Mouse (Mus musculus): ENCODE results near the gene Por.

Gene Por

DNA sequence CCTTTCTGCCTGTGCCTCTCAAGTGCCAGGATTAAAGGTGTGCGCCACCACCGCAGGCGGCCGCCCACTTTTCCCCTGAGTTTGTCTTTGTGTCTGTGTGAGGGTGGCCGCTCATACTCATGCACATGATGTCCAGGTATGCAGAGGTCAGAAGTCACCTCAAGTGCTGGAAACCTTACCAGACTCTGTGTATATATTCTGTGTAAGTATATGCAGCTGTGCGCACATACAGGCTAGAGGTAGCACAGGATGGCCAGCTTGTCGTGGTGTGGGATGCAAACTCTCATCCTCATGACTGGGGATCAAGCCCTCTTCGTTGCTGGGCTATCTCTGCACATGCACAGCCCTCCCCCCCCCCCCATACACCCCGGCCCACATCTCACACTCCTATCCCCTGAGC is 58.0 kb downstream of the Por start:
- no peak for DNase-seq (ENCODE audit: low spot score)

DNA sequence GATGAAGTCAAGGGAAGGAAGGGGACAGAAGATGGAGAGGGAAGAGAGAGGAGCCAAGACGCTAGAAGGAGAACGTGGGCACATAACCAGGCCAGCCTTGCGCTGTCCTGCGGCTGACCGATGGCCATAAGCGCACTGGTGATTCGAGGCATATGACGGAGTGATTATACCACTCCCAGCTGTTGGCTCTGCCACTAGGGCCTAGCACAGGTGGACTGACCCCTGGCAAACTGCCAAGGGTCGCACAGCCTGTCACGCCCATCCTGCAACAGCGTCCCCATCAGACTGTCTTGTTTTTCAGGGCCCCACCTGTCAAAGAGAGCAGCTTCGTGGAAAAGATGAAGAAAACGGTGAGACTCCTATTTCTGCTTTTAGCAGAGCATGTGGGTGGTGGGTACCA is 58.5 kb downstream of the Por start:
- no peak for DNase-seq (ENCODE audit: low spot score)

DNA sequence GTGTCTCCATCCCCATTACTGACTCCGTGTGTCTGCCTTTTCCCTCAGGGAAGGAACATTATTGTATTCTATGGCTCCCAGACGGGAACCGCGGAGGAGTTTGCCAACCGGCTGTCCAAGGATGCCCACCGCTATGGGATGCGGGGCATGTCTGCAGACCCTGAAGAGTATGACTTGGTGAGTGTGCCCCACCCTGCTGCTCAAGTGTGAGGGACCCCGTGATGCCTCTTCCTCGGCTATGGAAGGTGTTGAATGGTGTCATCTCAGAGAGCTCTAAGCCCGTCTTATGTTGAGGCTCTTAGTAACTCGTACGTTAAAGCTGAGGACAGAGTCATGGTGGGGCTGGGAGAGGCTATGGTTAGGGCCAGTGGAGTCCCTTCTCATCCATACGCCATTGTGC is 59.5 kb downstream of the Por start:
- DNase-seq (ENCODE audit: low spot score), result no peak

DNA sequence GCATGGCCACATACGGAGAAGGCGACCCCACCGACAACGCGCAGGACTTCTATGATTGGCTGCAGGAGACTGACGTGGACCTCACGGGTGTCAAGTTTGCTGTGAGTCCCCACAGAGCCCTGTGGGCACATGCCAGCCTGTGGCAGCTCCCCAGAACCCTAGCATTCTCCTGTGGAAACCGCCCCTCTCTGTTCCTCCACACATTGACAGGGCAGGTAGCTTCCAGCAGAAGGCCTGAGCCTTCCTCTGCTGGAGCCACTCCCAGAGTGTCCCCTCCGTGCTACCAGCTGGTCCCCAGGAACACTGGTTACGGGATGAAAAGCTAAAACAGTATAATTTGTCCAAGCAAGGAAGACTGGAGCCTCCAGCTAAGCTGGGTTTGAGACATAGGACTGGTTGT is 60.4 kb downstream of the Por start:
- DNase-seq (ENCODE audit: low spot score), result no peak

DNA sequence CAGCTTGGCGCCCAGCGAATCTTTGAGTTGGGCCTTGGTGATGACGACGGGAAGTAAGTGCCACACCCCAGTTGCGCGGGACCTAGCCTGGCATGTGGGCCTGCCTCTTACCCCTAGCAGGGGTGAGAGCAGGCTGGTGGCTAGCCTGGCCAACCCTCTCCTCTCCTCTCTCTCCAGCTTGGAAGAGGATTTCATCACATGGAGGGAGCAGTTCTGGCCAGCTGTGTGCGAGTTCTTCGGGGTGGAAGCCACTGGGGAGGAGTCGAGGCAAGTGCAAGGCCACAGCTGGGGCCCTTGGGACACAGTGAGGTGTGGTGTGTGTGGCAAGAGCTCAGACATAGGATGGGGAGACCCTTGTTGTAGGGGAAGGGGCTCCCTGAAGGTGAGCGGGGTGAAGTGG is 61.1 kb downstream of the Por start:
- no peak for DNase-seq (ENCODE audit: low spot score)

DNA sequence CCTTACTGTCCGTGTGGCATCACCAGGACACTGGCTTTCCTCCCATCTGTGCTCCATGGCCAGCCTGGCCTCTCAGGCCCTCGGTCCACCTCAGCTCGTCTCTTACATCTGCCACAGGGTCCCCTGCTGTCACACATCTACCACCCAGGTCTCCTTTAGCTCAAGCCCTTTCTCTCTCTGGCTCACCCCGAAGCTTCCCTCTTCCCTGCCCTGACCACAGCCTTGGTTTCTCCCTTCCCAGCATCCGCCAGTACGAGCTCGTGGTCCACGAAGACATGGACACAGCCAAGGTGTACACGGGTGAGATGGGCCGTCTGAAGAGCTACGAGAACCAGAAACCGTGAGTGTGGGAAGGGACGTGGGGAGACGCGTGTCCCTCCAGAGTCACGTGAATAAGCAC is 61.5 kb downstream of the Por start:
- no peak for DNase-seq (ENCODE audit: low spot score)

DNA sequence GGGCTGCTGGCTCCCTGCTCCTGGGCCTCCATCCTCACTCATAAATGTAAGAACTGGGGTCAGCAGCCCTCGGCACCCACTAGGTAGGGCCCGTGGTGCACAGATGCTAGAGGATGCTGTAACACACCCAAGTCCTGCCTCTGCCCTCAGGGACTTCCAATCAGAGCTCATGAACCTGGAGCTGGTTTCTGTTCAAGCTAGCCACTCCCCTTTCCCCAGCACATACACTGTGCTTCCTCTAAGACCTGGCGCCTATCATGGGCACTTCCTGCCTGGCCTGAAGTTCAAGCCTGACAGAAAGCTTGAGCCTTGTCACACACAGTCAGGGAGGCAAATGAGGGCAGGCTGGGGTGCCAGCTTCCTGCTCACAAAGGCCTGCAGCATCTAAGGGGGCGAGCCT is 63.2 kb downstream of the Por start:
- DNase-seq (ENCODE audit: low spot score), result no peak

DNA sequence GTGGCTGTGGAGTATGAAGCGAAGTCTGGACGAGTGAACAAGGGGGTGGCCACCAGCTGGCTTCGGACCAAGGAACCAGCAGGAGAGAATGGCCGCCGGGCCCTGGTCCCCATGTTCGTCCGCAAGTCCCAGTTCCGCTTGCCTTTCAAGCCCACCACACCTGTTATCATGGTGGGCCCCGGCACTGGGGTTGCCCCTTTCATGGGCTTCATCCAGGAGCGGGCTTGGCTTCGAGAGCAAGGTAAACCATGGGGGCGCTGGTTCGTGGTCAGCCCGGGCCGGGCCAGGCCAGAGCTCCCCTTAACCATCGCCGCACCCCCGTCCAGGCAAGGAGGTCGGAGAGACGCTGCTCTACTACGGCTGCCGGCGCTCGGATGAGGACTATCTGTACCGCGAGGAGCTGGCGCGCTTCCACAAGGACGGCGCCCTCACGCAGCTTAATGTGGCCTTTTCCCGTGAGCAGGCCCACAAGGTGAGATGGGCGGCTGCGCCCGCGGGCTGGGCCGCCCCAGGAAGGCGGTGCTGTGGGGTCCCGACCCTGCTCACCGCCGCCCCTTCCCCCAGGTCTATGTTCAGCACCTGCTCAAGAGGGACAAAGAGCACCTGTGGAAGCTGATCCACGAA is 64.3 kb downstream of the Por start:
- no peak for DNase-seq (ENCODE audit: low spot score)

DNA sequence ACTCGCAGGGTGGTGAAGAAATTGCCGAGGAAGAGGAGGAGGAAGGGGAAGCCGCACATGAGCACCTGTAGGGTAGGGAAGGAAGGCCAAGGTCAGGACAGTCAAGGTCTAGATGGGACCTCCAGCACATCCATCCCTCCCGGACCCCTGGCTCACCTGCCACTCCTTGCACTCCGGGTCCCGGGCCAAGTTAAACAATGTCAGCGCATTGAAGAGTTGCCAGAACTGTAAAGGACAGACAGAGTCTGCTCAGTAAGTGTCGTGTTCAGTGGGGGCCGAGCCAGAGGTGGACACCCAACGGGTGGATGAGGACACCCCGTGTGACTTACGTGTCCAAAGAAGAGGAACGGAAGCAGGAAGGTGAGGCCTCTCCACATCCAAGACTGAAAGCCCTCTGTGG is 65.9 kb downstream of the Por start:
- DNase-seq (ENCODE audit: low spot score), result no peak

DNA sequence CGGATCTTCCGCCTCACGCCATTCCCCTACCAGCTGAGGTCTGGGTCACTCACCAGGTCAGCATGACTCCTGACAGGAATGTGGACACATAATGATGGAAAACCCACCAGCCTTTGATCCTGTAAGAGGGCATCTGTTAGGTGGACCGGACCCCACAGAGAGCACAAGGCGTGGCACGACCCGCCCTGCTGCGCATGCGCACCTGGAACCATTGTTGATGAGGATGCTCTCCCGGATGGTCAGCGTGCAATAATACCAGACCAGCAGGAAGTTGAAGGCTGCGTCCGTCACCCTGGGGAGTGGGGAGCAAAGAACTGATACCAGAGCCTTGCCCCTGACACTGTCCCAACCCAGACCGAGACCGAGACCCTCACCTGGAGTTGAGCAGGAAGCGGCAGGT is 66.7 kb downstream of the Por start:
- no peak for DNase-seq (ENCODE audit: low spot score)

DNA sequence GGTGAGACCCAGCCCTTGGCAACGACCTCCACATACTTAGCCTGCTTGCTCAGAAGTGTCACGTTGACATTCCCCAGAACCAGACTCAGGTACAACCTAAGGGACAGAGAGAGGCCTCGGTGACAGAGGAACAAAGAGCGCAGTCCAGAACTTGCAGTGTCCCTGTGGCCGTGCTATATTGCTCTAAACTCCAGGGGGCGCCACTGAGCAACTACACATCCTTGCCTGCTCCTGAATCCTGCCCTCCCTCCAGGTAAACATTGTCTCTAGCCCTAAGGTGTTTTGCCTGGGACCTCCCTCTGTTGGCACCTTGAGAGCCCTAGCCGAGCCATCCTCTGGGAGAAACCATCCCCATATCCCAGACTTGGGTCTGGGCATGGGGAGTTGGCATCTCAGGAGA is 67.3 kb downstream of the Por start:
- DNase-seq (ENCODE audit: low spot score), result no peak

DNA sequence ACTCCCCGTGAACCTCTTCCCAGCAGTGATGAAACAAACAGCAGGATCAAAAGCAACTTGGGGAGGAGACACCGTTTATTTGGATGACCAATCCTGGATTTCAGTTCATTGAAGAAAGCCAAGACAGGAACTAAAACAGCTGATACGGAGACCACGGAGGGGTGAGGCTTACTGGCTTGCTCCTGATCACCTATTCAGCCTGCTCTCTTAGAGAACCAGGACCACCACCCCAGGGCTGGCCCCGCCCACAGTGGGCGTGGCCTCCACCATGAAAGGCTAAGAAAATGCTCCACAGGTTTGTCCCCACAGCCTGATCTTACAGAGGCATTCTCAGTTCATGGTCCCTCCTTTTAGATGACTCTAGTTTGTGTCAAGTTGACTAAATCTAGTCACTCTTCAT is 68.4 kb downstream of the Por start:
- no peak for DNase-seq (ENCODE audit: low spot score)

DNA sequence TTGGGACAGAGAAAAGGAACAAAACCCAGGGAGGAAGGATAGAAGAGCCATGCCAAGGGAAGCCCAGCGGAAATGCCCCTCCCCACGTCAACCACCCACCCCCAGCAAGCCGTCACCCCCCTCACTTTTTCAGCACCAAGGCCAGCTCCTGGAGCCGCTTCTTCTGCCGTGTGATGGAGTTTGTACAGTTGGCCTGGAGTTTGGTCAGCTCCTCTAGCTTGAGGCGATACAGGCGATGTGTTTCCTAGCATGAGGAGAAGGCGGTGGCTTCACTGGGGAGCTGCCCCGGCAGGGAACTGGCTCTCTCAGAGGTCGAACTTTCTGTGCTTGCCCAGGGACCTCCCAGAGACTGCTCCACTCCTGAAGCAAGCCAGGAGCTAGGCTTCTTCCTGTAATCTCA is 72.3 kb downstream of the Por start:
- DNase-seq (ENCODE audit: low spot score), result no peak

DNA sequence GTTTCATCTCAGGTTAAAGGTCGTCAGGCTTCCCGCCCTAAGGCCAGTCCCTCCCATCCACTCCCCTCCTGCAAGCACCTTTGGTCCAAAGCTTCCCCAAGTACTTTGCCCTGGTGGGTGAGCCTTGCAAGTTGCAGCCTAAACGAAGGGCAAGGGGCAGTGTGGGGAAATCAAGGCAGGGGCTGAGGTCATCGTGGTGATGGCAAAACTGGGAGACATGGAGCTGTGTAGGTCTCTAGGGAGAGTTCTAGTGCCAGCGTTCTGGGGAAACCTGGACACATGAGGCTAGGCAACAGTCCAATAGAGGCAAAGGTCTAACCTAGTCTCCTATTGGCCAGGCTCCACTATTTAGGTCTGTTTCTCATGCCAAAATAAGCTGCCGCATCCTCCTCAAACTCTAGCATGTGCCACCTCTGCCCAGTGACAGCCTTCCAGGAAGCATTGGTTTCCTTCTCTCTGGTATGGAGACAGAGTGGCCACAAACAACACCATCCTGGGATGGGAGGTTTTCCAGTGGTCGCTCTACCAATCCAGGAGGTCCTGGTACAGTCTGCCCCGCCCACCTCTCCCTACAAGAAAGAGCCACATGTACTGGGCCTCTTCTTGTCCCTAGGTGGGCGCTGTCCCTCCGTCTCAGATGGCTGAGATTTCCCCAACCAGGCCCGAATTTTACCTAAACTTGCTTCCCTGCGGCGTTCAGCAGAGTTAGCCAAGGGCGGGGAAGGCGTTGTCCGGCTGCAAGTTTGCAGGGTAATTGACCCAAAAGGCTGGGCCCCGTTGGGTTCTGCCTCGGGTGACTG is 73.3 kb downstream of the Por start:
- peak; percentile 25 for DNase-seq (ENCODE audit: low spot score)

DNA sequence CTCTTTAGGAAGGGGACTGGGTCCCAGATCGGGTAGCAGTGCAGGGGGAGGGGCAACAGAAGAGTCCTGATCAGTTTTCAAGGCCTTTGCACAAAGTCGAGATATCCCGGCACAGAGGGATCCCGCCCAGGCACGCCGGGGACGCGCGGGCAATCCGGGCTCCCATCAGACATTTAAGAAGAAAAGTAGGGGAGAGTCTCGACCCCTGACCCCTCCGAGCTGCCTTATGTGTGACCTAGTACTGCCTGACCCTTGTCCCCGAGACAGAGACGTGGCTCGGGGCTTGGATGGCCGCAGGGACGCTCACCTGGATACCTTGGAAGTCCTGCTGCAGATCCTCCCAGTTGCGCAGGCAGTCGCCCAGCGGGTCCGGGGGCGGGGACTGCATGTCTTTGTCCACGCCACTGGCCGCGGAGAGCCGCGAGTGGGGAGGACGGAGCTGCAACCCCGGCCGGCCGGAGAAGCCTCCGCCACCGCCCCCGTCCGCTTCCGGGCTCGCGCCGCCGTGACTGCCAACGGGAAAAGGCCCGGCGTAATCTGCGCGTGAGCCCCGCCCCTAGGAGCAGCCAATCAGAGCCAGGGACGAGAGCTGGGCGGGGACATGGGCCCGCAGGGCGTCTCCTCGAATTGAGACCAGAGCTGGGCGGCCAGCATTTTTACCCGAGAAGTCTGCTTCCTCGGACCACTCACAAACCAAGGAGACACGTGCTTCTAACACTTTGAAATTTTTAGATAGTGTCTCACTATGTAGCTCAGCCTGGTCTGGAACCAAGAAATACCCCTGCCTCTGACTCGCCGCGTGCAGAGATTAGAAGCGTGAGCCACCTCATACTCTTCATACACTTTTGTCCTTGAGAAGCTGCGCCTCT is 74.1 kb downstream of the Por start, which contains the start of gene Tmem120a:
Gene Tmem120a (minus strand): TSS at position 708 of the 869 bp plus-strand sequence.
- peak; percentile 95 for DNase-seq (ENCODE audit: low spot score)

DNA sequence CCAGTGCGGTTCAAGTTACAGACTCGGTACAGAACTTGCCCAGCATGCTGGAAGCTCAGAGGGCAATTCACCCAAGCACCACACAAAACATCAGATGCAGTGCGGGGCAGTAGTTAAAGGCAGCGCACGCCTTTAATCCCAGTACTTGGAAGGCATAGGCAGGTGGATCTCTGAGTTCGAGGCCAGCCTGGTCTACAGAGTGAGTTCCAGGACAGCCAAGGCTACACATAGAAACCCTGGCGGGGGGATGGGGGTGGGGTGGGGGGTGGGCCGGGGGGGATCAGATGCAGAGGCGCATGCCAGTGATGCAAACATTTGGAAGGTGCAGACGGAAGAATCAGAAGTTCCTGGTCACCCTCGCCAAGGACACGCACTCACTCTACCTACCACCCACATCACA is 74.9 kb downstream of the Por start:
- no peak for DNase-seq (ENCODE audit: low spot score)

DNA sequence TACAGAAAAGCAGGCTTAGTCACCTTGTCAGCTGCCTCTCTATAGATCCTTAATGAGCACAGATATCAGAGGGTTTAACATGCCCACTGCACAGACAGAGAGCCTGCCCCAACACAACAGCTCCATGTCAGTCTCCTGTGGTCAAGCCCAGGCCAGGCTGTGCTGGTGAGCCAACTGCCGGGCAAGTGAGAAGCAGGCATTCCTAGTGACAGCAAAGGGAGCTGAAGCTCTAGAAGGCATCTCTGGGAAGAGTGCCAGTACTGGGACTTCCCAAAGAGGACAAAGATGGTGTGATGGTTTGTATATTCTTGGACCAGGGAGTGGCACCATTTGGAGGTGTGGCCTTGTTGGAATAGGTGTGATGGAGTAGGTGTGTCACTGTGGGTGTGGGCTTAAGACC is 81.2 kb downstream of the Por start:
- no peak for DNase-seq (ENCODE audit: low spot score)

DNA sequence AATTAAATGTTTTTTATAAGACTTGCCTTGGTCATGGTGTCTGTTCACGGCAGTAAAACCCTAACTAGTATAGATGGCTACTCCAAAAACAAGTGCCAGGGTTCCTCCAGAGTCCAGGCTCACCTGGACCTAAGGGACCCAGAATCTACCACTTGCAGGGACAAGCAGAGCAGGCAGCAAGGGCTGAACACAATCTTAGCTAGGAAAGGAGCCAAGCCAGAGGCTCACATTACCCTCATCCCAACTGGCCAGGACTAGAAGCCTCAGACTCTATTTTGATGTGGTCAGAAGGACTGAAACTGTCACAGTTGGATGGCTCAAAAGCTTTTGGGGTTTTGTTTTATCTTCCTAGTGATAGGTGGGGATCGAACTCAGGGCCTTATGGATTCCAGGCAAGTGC is 81.8 kb downstream of the Por start:
- DNase-seq (ENCODE audit: low spot score), result no peak

DNA sequence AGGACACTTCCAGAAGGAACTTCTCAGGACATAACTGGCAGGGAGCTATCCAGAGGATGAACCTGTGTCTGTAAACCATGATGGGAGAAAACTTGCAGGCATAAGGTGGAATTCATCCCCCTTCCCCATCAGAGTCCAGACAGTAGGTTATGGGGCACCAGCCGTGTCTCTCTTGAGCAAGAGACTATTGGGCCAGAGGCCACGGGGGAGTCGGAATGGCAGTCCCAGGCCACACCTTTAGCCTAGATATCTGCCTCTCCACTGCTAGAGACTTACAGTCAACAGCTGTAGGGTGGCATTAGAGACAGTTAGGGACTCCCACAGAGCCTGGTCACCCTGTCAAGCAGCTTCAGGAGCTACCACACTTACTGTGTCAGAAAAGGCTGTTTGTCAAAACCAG is 92.0 kb downstream of the Por start:
- no peak for DNase-seq (ENCODE audit: low spot score)

DNA sequence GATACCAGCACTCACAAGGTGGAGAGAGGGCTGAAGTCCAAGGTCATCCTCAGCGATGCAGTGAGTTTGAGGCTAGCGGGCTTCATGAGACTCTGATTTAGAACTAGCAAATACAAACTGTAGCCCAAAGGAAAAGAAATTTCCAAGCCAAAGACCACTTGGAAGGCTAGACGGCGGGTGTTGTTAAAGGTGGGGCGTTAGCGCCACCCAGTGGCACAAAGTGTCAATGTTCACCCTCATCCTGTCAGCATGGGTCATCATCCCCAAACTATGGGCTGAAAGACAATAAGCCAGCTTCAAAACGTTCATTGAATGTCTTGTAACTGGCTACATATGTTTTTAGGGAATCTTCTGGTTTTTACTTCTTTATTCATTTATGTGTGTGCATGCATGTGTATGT is 93.7 kb downstream of the Por start:
- peak; percentile 70 for DNase-seq (ENCODE audit: low spot score)

DNA sequence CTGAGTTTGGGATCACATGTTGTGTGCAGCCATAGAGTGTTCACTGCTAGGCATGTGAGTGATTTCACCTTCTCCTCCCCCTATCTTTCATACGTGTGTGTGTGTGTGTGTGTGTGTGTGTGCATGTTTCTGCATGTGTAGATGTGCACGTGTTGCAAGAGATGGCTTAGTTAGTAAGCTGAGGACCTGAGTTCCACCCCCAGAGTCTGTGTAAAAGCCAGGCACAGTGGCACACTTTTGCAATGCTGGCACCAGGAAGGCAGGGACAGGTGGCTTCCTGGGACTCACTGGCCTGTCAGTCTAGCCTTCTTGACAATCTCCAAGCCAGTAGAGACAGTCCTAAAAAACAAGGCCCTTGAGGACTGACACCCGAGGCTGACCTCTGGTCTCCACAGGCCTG is 95.1 kb downstream of the Por start:
- no peak for DNase-seq (ENCODE audit: low spot score)

DNA sequence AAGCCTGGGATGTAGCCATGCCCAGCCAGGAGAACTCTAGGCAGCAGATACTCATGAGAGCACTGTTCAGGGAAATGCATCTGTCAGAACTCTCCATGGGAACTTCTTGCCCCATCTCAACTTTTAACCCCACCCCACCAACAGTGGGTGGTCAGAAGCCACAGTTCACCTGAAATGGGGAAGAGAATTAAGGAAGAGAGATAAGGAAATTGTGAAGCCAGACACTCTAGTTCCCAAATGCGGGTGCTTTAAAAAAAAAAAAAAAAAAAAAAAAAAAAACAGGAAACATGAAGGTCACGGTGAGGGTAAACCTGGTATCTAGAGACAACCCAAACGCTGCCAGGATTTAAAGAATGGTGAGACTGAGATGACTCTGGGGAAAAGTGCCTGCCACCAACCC is 102.7 kb downstream of the Por start:
- DNase-seq (ENCODE audit: low spot score), result no peak

DNA sequence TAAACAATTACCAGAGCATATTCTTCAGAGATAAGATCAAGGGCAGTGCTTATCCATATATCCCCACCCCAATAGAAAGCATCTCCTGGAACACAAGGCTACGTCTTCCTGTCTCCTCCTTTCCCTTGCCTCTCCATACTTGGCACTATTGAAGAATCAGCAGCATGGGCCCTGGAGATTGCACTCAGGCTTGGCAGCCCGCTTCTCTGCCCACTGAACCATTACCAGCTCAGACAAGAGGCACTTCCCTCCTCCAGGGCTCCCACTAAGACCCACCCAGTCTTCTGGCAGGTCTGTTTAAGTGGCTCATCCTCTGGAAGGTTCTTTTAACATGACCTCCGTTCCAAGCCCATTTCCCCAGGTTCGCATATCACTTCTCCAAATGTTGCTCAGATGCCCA is 106.7 kb downstream of the Por start:
- no peak for DNase-seq (ENCODE audit: low spot score)

Data from urinary bladder, postnatal 25 days (tissue).